Mouse (Mus musculus) kidney, postnatal 0 days (tissue): ENCODE results near the gene Ankrd28. TPM values are rescaled to one million over a fixed set of nuclear protein-coding genes. Genes with fewer than 3 reads are reported as not detected.

Experiments used
- ATAC-seq: fragments of 200-750 bp; cut with Nextera tagmentation; replicated peaks from 2 replicates; pipeline ENCODE4 v1.8.0; 2017; ENCODE audit warnings: low read depth, moderate number of reproducible peaks, moderate TSS enrichment, moderate library complexity; ENCODE audit not compliant: low FRiP score
- DNase-seq: peaks from one replicate; pipeline ENCODE4 v3.0.0-alpha.2; 2016; ENCODE audit warnings: low spot score
- H3K27ac ChIP-seq: fragments of 300-500 bp; sonication (generic); 2 replicates; pipeline ENCODE4 v1.5.1; 2014; ENCODE audit warnings: mild to moderate bottlenecking
- H3K27me3 ChIP-seq: fragments of 300-500 bp; sonication (generic); 2 replicates; pipeline ENCODE4 v1.6.1; 2014; ENCODE audit warnings: low read length, mixed read lengths; ENCODE audit not compliant: insufficient read depth
- H3K36me3 ChIP-seq: fragments of 300-500 bp; sonication (generic); 2 replicates; pipeline ENCODE4 v1.6.1; 2014; ENCODE audit warnings: low read length, mixed read lengths; ENCODE audit not compliant: insufficient read depth
- H3K4me1 ChIP-seq: fragments of 300-500 bp; sonication (generic); replicated peaks from 2 replicates; pipeline ENCODE4 v1.6.1; 2014; ENCODE audit warnings: antibody characterized with exemption, low read length, mixed read lengths; ENCODE audit not compliant: insufficient read depth
- H3K4me2 ChIP-seq: fragments of 300-500 bp; sonication (generic); 2 replicates; pipeline ENCODE4 v1.6.1; 2014; ENCODE audit warnings: mild to moderate bottlenecking, low read length, moderate library complexity, mixed read lengths
- H3K4me3 ChIP-seq: fragments of 300-500 bp; sonication (generic); replicated peaks from 2 replicates; pipeline ENCODE4 v1.5.1; 2014; ENCODE audit warnings: low read depth, low read length
- H3K9ac ChIP-seq: fragments of 300-500 bp; sonication (generic); 2 replicates; pipeline ENCODE4 v1.6.1; 2014; ENCODE audit warnings: low read depth, low read length
- H3K9me3 ChIP-seq: fragments of 300-500 bp; sonication (generic); replicated peaks from 2 replicates; pipeline ENCODE4 v1.6.1; 2016; ENCODE audit warnings: low read length, inconsistent platforms, mixed read lengths
- CTCF ChIP-seq: IDR thresholded peaks from 2 replicates; pipeline ENCODE4 v1.5.1; 2016; ENCODE audit warnings: antibody characterized with exemption, low read depth, mild to moderate bottlenecking, moderate library complexity
- WGBS: fragments of 180-500 bp; shearing (Covaris S2); extraction: QIAGEN DNeasy Blood & Tissue Kit; methylation state at CpG from one replicate; pipeline ENCODE4 v1.1.7; 2014; 5-methylcytosine and 5-hydroxymethylcytosine counted together
- polyA plus RNA-seq: library from polyadenylated mRNA; unstranded; fragments of >200 nt; fragmentation: Nextera tagmentation; extraction: Ambion mirVana; gene quantifications from 2 replicates; pipeline ENCODE4 v1.2.1, GENCODE M21; 2015

The Ankrd28 gene
- polyA plus RNA-seq, 1 experiment from 2014 or later = 6.8 TPM

GRCm38 (mm10) chr14:31715669-31716068 lies 114.8 kb downstream of the Ankrd28 start:
- DNase-seq = no peak
- Histone ChIP-seq H3K9me3 (no peaks in the 10 kb centered on the region), H3K4me2 (no peak overlapping the region), H3K27ac (no peak overlapping the region), H3K4me3 (no peak overlapping the region), H3K36me3 (peaks cover 42% of the 10 kb centered on the region), H3K4me1 (no peaks in the 10 kb centered on the region), H3K9ac (no peak overlapping the region), H3K27me3 (no peaks in the 10 kb centered on the region)
- ATAC-seq = no peak
- no peak for TF ChIP-seq CTCF

- Histone ChIP-seq H3K9ac (no peak overlapping the region), H3K27me3 (no peaks in the 10 kb centered on the region), H3K36me3 (peaks cover 20% of the 10 kb centered on the region), H3K27ac (no peak overlapping the region), H3K4me2 (no peak overlapping the region), H3K4me3 (no peak overlapping the region), H3K4me1 (no peaks in the 10 kb centered on the region), H3K9me3 (no peaks in the 10 kb centered on the region)
- ATAC-seq (no peak), DNase-seq (no peak)
- no peak for TF ChIP-seq CTCF
- WGBS = 91% methylated on average over 1 of the region's 1 CpGs
Observed at GRCm38 (mm10) chr14:31709343-31709742, 121.1 kb downstream of the Ankrd28 start.

- no peak for DNase-seq
- 86% methylated on average over 2 of the region's 2 CpGs for WGBS
Observed at GRCm38 (mm10) chr14:31700376-31700775, 130.1 kb downstream of the Ankrd28 start.

GRCm38 (mm10) chr14:31697755-31698154 lies 132.7 kb downstream of the Ankrd28 start:
- H3K27me3 ChIP-seq = no peaks in the 10 kb centered on the region
- H3K9ac ChIP-seq = no peak overlapping the region
- H3K36me3 ChIP-seq = peaks cover 30% of the 10 kb centered on the region
- 88% methylated on average over 4 of the region's 4 CpGs for WGBS
- H3K4me1 ChIP-seq = no peaks in the 10 kb centered on the region
- no peak overlapping the region for H3K4me3 ChIP-seq
- H3K4me2 ChIP-seq = no peak overlapping the region
- no peak overlapping the region for H3K27ac ChIP-seq
- TF ChIP-seq CTCF = no peak
- H3K9me3 ChIP-seq = no peaks in the 10 kb centered on the region
- DNase-seq (no peak), ATAC-seq (no peak)

More at GRCm38 (mm10) chr14:31700376-31700775, 130.1 kb downstream of the Ankrd28 start:
- Histone ChIP-seq H3K9me3 (no peaks in the 10 kb centered on the region), H3K27me3 (no peaks in the 10 kb centered on the region), H3K4me1 (no peaks in the 10 kb centered on the region), H3K4me2 (no peak overlapping the region), H3K36me3 (peaks cover 37% of the 10 kb centered on the region), H3K27ac (no peak overlapping the region), H3K4me3 (no peak overlapping the region), H3K9ac (no peak overlapping the region)
- ATAC-seq = no peak
- no peak for TF ChIP-seq CTCF

GRCm38 (mm10) chr14:31697346-31697745 lies 133.1 kb downstream of the Ankrd28 start:
- Histone ChIP-seq H3K4me1 (no peaks in the 10 kb centered on the region), H3K36me3 (peaks cover 28% of the 10 kb centered on the region), H3K4me2 (no peak overlapping the region), H3K4me3 (no peak overlapping the region), H3K27ac (no peak overlapping the region), H3K27me3 (no peaks in the 10 kb centered on the region), H3K9me3 (no peaks in the 10 kb centered on the region), H3K9ac (no peak overlapping the region)
- no peak for TF ChIP-seq CTCF
- 92% methylated on average over 3 of the region's 3 CpGs for WGBS
- ATAC-seq = no peak
- no peak for DNase-seq

GRCm38 (mm10) chr14:31696985-31697303 lies 133.5 kb downstream of the Ankrd28 start:
- H3K27ac ChIP-seq = no peak overlapping the region
- H3K9ac ChIP-seq = no peak overlapping the region
- H3K9me3 ChIP-seq = no peaks in the 10 kb centered on the region
- H3K4me2 ChIP-seq = no peak overlapping the region
- DNase-seq (no peak), ATAC-seq (no peak)
- H3K4me1 ChIP-seq = no peaks in the 10 kb centered on the region
- TF ChIP-seq CTCF = no peak
- H3K36me3 ChIP-seq = peaks cover 24% of the 10 kb centered on the region
- 81% methylated on average over 3 of the region's 3 CpGs for WGBS
- no peaks in the 10 kb centered on the region for H3K27me3 ChIP-seq
- no peak overlapping the region for H3K4me3 ChIP-seq

GRCm38 (mm10) chr14:31696206-31696984 lies 134.1 kb downstream of the Ankrd28 start:
- no peak for ATAC-seq
- Histone ChIP-seq H3K4me2 (no peak overlapping the region), H3K4me1 (no peaks in the 10 kb centered on the region), H3K27me3 (no peaks in the 10 kb centered on the region), H3K4me3 (no peak overlapping the region), H3K9me3 (no peaks in the 10 kb centered on the region), H3K36me3 (peaks cover 19% of the 10 kb centered on the region), H3K27ac (no peak overlapping the region), H3K9ac (no peak overlapping the region)
- 83% methylated on average over 9 of the region's 9 CpGs for WGBS
- DNase-seq = no peak
- no peak for TF ChIP-seq CTCF
